Mouse (Mus musculus) ovary, postnatal 14 days (tissue): ENCODE measurements at regions not wholly inside any gene's neighbourhood (a gene's known extent, or its start where the extent isn't known, plus 50 kb on each side); places are given as distances from the start of the nearest gene placed in this dataset.
"Not testable (repeated sequence)": the region's sequence is repeated elsewhere in the genome, so short reads cannot be mapped to it uniquely, and the experiment has no call there.

ENCODE experiments used
- DNase-seq: peaks from one replicate; pipeline ENCODE4 v3.0.0; 2022; ENCODE audit warnings: low spot score

DNA sequence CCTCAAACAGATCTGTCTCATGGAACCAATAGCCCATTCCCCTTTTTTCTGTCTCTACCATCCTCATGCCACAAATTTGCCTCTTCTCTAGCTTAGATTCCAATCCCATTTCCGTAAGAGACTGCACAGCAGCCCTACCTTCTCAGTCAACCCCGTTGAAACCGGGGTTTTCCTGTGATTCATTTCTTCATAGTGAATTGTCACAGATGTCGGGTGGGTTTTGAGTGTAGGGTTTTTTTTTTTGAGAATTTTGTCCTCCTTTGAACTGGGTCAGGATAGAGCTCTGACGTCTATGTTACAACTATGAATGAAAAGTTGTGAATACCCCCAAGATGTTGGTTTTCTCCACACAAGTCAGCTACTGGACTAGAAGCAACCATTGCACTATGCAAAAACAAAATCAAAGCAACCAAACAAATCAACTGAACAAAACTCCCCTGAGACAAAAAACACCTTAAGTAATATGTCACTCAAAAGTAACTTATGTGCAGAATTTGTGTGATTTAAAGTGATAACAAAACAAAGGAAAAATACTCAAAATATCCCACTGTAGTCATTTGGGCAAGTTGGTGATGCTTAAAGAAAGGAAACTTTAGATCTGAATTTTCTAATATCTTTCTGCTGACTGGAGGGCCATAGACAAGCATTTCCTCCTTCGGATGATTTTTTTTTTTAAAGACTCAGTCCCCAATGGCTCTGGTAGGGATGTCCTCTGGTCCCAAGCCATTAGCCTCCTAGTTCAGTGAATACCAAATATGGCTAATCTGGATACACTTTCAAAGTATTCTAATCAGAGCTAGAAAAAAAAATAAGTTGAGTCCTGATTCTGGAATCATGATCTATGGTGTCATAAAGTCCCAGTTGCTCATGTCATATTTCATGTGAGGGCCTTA, 120.7 kb upstream of the Tet2 start:
- DNase-seq: no peak

DNA sequence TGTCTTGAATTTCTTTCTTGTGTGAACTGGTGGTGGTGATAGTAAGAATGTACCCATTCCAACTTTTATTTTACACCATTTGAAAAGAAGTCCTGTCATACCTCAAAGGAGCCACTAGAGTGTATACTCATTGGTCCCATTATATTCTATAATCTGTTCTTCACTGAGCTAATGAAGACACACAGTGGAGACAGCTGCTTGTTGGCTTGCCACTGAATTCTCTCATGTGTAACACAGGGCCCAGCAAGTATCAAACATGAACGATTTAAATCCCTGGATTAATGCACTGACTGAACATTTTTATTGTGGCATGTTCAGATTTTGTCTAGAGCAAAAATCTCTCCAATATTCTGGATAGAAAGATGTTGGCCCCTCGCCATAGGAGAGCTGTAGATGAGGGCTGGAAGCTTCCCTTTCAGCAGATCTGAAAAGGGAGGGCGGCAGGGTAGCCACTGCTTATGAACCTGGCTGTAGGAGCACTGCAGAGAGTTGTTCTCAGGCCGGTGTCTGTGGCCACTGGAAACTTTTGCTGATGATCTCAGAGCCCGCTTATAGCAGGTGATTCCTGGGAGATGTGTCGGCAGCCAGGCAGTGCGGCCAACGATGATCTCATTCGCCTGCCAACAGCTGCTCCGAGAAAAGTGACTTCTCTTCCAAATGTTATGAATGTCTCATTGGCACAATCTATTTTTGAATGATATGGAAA, 128.0 kb upstream of the Tet2 start:
- DNase-seq: no peak

DNA sequence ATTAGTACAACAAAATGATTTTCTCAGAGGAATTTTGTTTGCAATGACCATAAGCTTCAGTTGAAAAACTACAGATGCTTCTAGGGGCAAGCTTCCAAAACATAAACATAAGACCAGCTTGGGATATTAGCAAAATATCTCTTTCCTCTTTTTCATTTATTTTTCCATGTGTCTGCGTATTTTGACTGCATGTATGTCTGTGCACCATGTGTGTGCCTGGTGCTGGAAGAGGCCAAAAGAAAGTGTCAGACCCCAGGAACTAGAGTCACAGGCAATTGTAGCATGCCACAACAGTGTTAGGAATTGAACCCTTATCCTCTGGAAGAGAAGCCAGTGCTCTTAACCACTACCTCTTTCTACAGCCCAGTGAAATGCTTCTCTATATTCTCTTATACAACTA, 133.0 kb upstream of the Tet2 start:
- DNase-seq: no peak

DNA sequence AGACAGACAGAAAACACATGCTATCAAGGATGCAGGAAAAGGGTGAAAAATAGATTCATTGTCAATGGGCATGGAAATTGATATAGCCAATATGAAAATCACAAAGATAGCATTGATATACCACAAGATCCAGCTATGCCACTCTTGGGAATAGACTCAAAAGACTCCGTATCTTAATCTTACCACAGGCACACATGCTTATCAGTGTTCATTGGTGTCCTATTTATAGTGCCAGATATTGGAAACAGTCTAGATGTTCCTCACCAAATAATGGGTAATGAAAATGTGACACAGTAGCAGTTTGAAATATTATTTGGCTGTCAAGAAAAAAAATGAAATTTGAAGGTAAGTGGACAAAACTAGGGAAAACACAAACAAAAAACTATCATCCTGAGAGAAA, 135.0 kb upstream of the Tet2 start:
- no peak for DNase-seq

DNA sequence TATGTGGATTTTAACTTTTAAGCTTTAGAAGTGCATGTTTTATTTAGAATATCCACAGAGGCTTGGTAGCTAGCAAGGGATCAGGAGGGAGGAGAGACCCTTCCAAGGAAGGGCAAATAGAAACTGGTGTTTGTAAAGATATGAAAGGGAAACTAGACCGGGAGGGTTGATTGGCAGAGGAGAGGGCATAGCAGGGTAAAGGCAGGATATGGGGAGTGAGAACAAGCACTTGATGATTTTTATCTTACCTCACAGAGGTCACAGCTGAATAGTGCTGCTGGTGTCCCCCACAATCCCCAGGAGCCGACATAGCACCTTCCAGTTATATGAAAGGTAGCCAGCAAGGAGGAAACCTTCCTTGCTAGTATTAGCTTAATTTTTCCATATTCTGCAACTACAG, 135.4 kb upstream of the Tet2 start:
- no peak for DNase-seq

DNA sequence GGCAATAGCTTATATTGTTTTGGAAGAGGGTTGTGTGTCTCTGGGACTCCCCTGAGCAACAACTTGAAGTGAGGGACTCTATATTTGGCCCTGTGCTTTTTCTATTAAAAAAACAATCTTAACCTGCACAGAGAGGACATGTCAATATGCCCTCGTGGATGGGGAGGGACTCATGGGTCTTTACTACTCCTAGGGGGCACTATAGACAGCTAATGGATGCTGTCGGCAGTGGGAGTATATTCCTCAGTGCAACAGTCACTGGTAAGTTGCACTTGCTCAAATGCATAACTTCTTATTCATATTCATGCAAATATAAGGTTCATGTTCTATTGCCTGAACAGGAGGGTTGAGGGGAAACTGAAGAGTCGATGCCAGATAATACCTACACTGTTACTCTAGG, 135.9 kb upstream of the Tet2 start:
- DNase-seq: no peak

DNA sequence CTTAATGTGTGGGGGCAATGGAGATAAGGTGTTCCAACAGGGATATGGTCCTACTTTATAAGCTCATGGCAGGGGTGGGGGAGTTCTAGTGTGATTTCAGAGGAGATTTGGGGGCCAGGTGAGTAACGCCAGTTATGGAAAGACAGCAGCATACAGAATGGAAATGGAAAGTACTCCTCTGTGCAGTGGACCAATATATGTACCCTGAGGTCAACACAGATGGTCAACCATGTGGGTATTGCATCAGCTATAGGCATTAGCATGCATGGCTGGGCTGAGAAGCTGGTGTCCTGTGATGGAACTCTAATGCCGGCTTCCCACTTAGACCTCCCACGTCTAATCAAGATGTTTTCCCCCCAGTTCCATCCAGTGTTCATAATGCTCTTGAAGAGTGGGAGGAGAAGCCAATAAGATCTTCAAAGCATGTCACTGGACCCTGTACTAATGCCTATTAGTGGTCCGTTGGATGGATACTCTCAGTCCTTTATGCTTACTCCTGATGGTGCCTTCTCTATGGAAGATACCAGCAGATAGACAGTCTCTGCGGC, 139.3 kb upstream of the Tet2 start:
- no peak for DNase-seq

DNA sequence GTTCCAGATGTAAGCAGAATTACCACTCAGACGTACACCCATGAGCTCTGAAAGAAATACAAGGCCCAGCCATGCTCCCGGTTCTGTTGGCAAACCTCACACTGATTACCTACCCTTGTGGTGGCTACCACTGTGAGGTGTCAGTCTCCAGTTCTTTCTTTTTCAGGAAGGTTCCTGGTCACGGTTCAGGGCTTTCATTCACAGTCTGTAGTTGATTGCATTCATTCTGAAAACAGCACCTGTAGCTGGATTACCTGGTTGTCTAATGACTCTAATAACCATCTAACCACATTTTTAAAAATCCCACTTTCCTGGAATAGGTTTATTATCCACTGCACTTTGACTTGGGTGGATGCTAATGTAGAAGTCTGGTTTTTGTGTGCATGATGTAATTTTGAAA, 139.8 kb upstream of the Tet2 start:
- no peak for DNase-seq

DNA sequence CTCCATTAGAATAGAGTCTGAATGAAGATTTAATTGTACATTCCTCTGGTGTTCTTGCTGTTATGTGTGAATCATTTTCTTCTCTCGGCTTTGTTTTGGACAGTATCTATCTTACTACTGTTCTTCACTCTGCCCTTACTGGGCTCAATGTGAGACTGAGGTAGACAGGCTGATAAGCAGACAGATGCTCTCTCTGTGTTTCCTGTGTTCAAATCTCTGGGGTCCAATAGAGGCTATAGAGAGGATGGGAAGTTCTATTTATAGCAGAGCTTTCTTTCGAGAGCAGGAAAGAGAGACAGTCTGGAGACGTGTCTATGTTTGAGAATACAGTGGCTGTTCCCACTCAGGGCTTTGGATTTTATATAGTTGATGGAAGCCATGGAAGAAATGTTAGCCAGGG, 140.5 kb upstream of the Tet2 start:
- no peak for DNase-seq

DNA sequence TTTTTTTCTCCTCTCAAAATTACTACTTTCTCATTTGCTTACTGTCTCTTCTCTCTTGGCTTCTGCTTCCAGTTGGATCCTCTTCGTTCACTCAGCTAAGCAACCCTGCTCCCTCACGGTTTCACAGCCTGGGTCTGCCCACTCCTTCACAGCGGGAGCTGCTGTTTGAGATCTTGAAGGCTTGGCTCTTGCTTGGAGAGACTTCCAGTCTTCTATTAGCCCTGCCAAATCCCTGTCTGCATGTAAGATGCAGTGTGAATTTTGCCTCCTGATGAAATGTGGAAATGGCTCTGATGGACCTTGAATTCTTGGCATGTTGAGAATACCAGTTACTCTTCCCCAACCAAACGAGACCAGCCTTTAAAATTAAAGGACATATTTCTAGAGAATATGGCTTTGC, 149.1 kb upstream of the Tet2 start:
- no peak for DNase-seq

DNA sequence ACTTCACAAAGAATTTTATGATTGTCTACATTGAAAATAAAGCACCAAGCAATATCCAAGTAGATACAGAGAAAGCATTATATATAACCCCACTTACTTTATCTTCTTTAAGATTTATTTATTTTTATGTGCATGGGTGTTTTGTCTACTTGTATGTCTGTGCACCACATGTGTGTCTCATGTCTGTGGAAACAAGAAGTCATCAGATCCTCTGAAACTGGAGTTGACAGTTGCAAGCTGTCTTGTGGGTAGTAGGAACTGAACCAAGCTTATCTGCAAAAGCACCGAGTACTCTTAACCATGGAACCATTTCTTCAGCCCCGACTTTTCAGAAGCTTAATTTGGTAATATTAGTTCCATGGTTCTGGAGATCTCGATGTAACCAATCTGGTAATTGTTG, 151.2 kb upstream of the Tet2 start:
- no peak for DNase-seq

DNA sequence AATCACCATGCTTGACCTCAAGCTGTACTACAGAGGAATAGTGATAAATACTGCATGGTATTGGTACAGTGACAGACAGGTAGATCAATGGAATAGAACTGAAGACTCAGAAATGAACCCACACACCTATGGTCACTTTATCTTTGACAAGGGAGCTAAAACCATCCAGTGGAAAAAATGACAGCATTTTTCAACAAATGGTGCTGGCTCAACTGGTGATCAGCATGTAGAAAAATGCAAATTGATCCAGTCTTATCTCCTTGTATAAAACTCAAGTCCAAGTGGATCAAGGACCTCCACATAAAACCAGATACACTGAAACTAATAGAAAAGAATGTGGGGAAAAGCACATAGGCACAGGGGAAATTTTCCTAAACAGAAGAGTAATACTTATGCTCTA, 159.9 kb upstream of the Tet2 start:
- DNase-seq: not testable (repeated sequence)

DNA sequence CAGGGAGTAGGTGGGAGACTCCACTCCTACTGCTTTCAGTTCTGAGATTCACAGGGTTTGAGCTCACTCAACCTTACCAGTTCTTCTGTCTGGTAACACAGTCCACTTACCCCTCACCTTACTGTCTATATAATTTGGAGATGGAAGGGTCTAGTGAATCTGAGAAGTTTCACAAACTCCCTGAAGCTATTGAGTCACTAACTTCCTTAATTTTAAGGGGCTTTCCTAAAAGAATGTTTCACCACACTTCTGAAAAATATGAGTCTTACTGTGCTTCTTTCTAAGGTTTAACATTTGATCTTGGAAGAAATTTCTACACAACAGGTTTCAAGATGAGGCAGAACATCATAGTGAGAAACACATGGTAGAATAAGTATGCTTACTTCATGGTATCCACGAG, 166.6 kb upstream of the Tet2 start:
- no peak for DNase-seq

DNA sequence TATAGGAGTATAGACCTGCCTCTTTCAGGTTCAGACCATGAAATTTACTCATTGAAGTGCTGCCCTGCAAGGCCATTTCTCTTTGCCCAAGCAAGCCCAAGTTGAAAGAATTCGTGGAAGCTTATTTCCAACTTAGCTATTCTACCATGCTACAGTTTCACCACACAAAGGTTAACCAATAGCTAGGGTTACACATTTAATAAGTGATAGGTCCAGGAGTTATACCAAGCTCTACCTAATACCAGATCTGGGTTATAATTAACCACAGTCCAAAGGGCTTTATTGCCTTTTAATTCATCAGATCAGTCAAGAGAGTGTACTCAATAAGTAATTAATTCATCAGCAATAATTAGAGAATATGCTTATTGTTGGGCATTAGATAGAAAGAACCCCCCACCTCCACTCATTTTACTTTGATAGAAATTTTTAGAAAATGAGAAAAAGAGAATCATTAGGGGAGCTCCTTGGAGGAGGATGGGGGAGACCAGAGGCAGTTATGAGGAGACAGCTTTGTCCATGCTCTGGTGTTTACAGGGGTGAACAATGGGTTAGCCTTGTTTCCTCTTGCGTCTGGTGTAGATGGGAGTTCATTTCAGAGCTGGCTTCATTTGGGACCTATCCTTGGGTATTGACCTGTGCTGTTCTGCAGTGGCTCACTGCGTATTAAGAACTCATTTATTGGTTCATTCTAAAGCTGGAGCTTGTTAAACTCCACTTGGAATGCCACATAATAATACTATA, 177.8 kb upstream of the Tet2 start:
- no peak for DNase-seq

DNA sequence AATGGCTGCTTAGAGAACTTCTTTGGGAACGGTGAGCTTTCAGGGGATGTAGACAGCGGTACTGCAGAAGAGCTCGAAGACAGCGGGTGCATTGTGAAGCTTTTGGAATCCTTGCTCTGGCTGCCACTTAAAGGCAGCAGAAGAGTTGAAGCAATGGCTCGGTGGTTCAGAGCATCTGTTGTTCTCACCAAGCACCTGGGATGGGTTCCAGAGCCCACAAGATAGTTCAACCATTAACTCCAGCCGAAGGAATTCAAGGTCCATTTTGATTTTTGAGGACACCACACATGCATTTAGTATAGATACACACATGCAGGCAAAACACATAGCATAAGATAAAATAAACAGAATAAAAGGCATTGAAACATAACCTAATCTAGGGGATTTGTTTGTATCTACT, 181.9 kb upstream of the Tet2 start:
- DNase-seq: no peak

DNA sequence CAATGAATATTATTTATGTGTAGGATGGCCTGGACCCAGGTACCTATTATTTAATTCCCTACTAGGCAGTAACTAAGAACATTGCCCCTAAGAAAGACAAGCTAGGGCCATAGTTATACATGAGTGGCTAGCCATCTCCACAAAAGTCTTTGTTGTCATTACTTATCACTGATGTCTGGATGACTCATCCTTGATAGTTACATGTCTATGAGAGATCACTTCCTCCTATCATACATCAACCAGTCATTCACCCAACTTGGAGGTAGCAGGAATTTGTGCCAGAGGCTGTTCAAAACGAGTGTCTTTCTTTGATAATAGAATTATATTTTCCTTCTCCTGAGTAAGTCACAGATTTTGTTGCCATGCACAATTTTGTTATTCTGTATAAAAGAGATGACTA, 190.7 kb upstream of the Tet2 start:
- DNase-seq: no peak

DNA sequence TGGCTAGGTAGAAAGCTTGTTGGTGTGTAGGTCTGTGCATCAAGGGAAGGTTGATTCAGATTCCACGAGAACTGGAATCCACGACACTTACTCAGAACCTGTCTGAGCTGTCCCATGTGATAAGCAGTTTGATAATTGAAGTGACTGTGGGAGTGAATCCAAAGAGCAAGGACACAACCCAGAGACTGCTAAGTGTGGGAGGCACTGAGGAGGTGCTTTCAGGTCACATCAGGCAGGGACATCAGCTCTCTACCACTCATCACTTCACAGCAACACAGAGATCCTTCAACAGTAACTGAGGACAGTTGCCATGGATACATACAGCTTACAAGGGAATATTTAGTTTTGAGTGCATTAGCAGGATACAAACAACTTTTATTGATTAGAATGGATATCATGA, 194.0 kb upstream of the Tet2 start:
- DNase-seq: no peak

DNA sequence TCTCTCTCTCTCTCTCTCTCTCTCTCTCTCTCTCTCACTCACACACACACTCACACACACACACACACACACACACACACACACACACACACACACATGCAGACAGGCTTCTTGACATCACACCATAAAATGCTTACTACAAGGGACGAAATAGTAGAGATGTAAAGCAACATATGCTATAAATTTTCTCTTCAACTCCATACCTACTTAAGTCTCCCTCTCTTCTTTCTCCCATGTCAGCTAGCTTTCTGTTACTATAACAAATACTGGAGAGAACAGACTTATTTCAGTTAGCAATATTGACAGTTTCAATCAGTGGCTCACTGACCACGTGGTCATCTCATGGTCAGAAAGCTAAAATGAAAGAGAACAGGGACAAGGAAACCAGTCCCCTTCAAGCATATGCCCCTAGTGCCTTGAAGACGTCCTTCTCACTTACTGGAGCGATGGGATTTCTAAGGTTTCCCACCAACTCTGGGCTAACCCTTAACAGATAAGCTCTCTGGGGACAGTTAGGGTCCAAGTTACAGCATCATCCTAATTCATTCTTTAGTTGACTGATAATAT, 199.7 kb upstream of the Tet2 start:
- DNase-seq: no peak

DNA sequence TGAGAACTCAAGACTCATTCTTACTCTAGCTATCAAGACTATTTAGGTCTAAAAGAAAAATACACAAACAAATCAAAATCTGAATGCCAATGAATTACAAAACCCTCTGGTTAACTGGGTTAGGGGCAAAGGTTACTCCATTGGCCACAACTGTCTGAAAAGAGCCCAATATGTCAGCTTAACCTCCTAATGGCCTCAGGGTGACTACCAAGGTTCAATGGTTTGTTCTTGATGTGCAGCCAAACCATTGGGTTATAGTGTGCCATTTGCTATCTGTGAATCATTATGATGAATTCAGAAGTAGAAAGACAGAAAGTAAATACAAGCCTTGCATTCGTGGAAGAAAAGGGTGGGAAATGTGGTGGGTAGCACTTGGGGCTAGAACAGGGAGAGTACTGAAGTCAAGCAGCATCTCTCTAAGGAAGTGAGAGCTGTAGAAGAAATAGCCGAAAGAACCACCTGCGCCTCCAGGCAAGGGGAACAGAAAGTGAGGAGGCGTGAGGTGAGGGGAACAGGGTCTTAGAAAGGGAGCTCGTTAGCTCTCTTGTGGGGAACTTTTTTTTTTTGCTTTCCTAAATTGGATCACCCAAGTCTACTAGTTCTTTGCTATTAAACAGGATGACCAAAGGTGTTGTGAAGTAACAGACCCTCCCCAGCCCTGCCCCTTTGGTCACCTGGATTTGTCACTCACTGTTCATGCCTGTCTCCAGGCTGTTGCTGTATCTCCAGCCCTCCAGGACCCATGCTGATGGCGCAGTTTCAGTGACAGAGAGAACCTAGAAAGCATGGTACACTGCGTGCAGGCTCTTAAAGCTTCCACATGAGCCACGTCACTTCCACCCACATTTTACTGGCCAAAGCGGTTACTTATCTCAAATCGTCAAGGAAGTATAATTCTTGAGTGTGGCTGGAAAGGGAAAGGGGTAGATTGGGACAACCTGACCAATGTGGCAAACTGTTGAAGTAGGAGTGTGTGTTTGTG, 204.1 kb upstream of the Tet2 start:
- DNase-seq: no peak

DNA sequence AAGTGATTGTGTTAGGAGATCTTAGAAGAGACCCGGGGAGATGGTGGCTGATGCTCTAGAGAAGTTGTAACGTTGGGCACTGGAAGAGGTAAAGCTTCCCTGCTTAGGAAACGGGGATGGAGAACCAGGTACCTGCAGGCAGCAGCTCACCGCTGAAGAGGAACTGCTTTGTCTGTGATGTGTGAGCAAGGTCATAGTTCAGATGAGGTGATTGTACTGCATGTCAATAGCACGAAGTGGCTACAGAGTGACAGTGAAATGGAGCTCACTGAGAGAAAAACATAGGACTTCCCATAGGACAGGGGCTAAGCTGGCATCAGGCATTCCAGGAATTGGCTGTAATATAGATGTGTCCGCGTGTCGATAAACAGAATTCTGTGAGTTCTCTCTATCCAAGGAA, 205.1 kb upstream of the Tet2 start:
- no peak for DNase-seq

DNA sequence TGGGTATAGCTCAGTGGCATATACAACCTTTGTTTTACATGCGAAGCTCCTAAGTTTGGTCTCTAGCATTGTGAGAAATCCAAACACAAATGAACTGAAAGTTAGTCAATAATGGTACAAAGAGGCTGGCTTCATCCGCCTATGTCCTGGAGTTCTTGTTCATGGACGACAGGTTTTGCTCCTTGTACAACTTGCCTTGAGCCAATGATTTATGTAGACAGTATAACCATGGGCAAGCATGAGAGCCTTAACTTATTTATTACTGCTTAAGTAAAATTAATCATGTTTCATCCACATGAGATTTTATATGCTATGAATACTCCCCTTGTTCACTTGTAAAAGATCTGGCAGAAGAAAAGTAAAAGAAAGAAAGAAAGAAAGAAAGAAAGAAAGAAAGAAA, 205.7 kb upstream of the Tet2 start:
- DNase-seq: no peak
